Mouse (Mus musculus) megakaryocyte, adult 5-6 weeks (primary cell): ENCODE measurements around the gene Hp. TPM values are rescaled to one million over a fixed set of nuclear protein-coding genes. Genes with fewer than 3 reads are reported as not detected.

Experiments used
- ATAC-seq: 2 replicates; pipeline ENCODE4 v1.8.0; 2016; ENCODE audit warnings: mild to moderate bottlenecking, inconsistent platforms; ENCODE audit not compliant: poor library complexity, severe bottlenecking
- total RNA-seq, 2 experiments: library from RNA; stranded (forward) in 1 of 2; stranded (reverse) in 1 of 2; fragments of 153-499, 151-499 nt in 1 of 2; fragments of 221-1000, 200-1000 nt in 1 of 2; gene quantifications; 2 replicates each; pipeline versions ENCODE4 v1.2.3 to v1.2.4; 2015 to 2017

The Hp gene
- total RNA-seq (2015) (423 and 468 TPM in 2 replicates), total RNA-seq (2017) (646 and 667 TPM in 2 replicates)

DNA sequence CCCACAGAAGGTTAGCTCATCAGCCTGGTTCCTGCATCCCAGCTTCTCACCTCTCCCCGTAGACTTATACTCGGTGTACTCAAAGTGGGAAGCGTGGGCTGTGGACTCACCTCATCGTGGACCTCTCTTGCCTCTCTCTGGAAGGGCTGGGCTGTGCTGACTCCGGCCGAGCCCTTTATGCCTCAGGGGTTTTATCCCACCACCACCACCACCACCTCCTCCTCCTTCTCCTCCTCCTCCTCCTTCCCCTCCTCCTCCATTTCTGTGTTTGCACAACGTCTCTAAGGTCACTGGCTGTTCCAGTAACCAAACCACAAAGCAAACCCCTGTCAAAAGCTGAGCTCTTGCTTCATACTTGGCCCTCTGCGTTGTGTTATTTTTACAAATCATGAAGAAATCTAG, at the start of gene Hp:
Hp (minus strand) TSS at position 273 of the 402 bp plus-strand sequence.
- peak; percentile 81 for ATAC-seq

DNA sequence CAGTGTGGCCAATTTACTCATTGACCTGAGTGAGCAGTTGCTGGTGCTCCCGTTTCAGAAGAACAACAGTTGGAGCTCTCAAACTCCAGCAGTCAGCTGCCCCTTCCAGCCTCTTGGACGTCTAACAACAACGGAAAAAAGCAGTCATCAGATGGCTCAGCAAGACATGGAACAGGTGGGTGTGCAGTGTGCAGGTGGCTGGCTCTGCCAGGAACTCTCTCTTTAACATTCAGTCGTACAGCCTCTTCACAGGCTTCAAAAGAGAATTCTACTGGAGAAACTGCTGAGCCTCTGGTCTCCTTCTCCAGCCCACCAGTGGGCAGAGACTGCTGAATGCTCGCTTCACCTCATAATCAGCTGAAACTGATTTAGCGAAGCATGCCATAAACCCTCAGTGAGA, 49.7 kb upstream of the Hp start:
- ATAC-seq, result no peak

DNA sequence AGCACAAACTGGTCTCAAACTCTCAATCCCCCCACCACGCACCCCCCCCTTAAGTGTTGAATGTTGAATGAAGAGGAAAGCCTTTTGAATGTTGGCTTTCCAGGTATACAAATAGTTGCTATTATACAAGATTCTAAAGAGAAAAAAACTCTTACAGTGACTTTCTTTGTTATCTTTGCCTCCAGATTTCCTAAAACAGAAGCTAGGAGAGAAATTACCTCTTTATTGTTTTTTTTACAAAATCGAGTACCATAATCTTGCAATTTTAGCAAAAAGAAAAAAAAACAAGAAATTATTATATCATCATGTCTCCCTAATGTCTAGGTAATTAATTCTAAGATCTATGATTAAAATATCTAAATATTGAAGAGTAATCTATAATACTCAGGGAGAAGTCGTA, 36.6 kb upstream of the Hp start:
- ATAC-seq, result no peak

DNA sequence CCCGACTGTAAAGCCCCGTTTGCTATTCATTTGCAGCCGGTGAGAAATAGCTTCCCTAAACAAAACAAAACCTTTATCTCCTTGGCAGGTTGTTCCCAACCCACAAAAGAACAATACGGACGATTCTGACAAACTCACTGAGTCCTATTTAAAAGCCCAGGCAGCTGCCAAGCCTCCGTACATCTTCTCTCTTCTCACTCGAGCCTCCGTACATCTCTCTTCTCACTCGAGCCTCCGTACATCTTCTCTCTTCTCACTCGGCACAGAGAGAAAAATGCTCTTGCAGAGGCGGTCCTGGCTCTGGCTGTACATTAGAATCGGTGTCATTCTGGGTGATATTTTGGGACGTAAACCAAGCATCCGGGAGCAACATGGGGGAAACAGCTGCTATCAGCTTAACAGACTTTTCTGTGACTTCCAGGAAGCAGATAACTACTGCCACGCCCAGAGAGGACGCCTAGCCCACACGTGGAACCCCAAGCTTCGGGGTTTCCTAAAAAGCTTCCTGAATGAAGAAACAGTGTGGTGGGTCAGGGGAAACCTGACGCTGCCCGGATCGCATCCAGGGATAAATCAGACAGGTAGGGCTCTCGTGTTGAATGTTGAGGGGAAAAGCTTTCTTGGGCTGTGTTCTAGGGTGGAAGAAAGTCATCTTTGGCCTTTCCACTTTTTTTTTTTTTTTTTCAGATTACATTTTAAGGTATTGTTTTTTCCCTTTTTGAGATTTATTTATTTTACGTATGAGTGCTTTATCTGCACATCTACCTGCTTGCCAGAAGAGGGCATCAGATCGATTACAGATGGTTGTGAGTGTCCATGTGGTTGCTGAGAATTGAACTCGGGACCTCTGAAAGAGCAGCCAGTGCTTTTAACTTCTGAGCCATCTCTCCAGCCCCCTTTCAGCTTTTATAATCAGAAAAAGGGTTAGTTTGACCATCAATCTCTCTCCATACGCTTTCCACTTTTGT, 35.6 kb upstream of the Hp start, which contains the start of gene Pkd1l3:
Pkd1l3 (plus strand) TSS at position 275 of the 968 bp plus-strand sequence.
- ATAC-seq, result peak; percentile 90

DNA sequence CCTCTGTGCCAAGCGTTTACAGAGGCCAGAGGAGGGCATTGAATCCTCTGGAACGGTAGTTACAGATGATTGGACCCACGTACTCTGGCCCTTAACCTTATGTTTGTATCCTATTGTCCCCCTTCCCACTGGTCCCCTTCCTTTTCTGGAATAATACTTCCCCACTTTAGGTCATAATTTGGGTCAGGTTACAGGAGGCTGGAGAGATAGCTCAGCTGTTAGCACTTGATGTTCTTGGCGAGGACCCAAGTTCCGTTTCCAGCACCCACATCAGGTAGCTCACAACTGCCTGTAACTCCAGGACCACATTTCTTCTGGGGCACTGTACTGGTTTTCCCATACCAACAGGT, 30.2 kb upstream of the Hp start:
- no peak for ATAC-seq

DNA sequence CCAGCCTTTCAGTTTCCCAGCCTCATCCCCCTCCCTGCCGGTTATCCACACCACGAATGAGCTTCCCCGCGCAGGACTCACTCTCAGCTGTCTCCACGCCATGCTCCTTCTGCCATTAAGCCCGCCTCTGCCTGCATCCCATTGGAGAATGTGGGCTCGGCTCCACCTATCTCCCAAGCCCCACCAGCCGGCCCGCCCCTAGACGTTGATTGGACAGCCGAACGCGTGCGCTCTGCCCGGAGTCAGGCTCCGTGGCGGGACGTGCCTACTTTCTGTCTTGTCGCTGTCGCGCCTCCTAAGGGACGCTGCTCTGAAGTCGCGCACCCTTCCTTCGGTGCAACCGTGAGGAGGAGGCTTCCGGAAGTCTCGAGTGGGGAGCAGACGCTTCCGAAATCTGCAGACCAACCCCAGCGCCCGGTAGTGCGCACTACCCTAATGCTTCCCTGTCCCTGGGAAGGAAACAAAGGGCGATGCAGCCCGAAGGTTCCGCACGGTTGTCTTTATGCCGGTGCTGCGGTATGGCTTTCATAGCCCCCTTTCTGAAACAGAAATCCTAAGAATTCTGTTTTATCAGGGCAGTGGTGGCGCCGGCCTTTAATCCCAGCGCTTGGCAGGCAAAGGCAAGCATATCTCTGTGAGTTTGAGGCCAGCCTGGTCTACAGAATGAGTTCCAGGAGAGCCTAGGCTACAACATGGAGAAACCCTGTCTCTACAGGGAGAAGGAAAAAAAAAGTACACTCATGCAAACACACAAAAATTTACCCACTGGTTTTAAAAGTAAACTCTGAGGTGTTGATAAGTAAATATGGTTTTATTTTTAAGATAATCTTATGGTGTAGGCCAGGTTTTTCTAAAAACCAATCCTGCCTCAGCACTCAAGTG, 29.5 kb upstream of the Hp start, which contains the start of gene Dhodh:
Dhodh (minus strand) TSS at position 403 of the 882 bp plus-strand sequence.
- peak; percentile 97 for ATAC-seq

DNA sequence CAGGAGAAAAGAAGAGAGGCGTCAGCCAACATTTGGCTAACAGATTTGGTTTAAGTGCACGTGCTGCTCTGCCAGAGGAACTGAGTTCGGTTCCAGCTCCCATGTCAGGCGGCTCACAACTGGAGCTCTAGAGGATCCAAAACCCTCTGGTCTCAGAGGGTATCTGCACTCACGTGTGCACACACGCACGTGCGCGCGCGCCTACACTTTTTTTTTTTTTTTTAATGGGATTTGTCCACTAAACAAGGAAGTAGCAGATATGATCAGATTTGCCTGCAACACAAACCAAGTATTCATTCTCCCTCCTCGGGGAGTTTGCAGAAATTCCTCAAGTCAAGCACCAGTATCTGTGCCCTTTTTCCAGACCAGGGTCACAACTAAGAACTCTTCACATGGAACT, 28.7 kb upstream of the Hp start:
- no peak; the same call in 1 of the 2 replicates for ATAC-seq

DNA sequence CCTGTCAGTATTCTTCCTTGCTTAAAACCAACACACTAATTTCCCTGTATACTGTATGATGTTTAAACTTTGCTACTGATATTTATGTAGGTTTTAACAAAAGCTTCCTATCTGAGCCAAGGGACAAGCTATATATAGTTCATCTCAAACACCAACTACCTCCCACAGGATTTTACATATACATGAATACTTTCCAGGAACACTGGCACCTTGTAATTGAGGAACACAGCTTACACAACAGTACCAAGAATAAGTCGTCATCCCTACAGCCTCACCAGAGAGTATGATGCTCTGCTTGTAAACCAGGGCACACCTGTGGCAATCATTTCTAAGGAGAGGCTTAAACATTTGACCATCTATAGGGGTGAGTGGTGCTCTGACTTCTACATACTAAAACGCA, 27.8 kb upstream of the Hp start:
- no peak for ATAC-seq

DNA sequence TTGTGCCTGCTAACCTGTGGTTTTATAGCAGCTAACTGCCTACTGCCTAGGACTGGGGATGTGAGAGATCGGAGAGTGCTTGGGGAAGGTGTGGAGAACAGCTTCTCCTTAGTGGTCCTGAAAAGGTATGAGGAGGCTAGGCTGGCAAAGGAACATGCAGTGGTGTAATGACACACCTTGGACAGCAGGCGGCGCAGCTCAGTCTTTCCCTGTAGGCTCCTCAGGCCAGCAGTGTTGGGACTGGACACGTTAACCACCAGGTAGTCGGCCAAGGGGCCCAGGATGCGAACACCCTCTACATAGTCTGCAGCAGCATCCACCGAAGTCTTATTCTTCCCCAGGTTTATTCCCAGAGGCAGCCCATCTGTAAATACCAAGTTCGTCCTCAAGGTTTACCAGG, 16.9 kb upstream of the Hp start:
- peak; percentile 87 for ATAC-seq

DNA sequence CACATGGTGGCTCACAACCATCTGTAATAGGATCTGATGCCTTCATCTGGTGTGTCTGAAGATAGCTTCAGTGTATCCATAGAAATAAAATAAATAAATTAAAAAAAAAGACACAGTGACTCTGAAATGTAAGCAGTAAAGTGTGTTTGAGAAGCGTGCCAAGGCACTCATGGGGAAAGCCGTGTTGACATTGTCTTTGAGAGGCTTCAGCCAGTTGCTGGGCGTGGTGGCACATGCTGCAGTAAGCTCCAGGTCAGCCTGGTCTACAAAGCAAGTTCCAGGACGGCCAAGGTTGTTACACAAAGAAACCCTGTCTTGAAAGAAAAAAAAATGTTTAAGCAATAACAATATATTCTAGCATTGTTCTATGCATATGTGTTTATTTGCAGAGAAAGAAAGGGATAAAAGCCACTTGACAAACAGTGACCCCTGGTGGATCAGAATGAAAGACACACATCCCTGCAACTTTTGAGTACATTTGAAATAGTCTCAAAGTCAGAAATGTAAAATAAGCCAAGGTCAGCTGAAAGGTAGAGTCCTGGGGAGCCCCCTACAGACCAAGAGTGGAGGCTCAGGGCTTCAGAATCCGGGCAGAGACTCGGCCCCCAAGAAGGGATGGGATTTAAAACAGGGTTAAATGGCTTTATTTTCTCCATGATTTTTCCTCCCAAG, 14.3 kb upstream of the Hp start:
- peak; percentile 81 for ATAC-seq

DNA sequence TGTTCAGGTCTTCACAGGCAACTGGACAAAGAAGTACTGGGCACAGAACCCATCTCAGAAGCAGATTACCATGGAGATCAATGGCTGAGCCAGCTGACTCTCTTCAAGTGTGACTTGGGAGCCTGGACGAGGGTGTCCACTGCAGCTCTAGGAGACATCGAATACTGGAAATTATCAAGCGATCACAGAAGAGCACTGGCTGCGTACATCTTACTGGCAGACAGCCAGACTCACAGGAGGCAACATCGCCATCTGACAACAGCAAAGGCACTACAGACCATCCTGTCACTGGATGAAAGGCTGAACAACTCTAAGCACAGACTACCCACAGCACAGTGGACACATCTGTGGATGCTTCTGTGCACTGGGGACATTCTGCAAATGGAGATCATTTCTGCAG, 13.2 kb upstream of the Hp start:
- no peak for ATAC-seq

DNA sequence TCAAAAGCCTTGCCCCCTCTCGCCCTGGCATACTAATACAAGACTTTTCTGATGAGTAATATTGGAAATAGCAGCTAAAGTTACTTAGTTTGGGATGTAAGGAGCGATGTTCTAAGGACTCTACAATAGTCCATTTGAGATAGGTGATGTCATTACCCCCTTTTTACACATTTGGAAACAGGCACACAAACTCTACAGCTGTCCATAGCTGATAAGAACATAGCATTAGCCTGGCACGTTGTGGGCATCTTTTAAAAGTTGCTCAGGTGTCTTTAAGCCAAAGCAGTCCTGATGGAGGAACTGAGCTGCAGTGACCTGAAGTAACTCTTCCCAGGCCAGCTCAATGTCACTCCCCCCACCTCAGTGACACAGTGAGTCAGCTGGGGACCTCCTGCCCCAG, 12.4 kb upstream of the Hp start:
- ATAC-seq, result no peak

DNA sequence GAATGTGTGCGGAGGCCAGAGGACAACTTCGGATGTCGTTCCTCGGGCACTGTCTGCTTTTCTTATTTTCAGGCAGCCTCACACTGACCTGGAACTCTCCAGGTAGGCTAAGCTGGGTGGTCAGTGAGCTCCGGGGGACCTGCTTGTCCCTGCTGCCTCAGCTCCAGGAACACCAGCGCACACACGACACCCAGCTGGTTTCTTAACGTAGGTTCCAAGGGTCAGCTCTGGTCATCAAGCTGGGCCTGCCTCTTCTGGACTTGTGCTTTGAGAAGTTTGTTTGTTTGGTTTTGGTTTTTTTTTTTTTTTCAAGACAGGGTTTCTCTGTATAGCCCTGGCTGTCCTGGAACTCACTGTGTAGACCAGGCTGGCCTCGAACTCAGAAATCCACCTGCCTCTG, 11.9 kb upstream of the Hp start:
- ATAC-seq, result no peak

DNA sequence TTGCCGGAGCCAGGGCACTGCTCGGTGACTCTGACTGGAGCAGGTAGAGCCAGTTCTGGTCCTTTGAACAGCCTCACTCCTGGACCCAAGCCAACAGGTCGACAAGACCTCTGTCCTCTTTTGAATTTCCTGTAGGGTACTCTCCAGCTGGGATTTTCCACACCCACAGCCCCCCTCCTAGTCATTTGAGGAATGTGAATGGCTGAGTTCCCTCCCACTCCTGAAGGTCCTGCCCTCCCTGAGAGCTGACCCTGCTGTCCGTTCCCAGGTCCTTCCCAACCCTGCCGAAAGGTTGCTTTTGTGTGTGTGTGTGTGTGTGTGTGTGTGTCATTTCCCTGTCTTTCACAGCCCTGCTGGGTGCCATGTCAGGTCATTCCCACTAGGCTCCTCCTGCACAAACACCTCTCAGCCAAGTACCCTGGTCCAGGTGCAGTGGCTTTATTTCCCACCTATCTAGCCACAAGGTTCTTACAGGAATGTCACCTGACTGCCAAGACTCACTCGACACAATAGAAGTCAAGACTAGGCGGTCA, 8.1 kb upstream of the Hp start:
- no peak for ATAC-seq

DNA sequence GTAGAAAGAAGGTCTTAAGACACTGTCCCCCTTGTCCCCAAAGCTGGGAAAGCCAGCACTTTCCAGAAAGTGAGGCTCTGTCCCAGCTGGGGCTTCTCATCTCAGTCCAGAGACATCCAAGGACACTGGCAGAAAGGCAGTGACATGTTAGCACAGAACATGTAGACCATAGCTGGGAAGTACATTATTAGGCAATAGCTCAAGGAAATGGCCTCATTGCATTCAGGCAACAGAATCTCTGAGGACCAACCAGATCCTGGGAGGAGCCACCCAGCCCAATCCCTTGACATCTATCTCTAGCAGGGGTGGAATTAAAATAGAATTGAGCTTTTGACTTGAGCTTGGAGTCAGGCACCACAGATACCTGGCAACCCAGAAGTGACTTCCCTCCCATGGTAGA, 6.7 kb upstream of the Hp start:
- ATAC-seq, result peak; percentile 97

DNA sequence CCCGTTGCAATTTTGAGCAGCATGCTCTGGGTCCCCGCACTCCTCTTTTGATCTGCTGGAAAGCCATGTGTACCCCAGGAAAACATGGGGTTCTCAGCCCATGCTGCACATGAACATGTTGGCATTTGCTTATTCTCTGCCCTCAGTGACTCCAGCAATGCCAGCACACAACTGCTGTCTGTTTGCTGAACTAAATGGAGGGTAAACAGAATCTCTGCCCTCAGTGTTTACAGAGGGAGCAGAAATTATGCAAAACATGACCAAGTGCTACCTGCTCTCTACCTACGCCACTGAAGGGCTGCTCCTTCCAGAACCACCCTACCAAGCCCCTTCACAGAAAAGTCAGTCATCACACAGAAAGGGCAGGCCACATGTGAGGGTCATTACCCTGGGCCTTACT, 5.9 kb upstream of the Hp start:
- ATAC-seq, result no peak

DNA sequence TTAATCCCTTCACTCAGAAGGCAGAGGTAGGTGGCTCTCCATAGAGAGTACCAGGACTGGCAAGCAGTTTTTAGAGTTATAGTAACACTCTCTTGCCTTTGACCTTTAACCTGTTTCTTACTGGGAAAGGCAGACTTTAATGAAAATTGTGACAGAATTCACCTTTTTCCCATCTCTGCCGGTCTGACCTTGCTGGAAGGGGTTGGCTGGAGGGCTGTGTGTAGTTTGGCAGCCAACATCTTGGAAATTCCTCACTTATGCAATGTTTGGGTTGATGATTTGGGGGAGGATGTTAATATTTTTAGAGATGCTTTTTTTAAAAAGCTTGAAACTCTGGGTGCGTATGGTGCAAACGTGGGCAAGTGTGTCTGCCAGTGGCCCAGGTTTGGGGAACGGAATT, 5.3 kb upstream of the Hp start:
- ATAC-seq, result no peak

DNA sequence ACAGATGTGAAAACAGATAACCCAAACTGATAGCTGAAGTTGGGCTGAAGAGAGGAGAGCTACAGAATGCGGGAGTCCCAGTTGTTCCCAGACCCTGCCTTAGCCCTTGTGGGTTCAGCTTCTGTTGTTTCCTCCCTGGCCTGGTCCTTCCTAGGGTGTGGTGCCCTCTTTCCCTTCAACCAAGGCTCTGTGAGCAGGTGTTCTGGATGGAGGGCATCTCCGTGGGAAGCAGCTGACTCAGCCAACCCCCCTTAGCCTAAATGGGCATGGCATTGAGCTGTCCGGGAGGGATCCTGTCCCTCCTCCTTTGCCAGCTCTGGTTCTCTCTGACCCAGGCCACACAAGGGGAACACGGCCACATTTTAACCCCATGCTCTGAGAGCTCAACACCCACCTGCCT, 2.7 kb downstream of the Hp start:
- ATAC-seq, result no peak

DNA sequence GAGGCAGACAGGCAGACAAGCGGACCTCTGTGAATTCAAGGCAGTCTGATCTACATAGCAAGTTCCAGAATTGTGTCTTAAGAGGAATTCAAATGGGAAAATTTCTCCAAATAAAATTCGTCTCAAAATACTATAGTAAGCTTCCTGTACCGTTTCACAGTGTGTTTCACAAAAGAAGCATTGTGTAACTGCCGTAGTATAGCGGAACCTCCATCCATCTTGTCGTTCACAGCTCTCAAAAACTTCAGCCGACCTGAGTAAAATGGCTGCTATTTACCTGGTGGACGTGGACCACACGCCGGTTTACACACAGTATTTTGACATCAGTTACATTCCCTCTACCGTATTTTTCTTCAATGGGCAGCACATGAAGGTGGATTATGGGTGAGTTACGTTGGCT, 7.8 kb downstream of the Hp start:
- ATAC-seq, result peak; percentile 67

DNA sequence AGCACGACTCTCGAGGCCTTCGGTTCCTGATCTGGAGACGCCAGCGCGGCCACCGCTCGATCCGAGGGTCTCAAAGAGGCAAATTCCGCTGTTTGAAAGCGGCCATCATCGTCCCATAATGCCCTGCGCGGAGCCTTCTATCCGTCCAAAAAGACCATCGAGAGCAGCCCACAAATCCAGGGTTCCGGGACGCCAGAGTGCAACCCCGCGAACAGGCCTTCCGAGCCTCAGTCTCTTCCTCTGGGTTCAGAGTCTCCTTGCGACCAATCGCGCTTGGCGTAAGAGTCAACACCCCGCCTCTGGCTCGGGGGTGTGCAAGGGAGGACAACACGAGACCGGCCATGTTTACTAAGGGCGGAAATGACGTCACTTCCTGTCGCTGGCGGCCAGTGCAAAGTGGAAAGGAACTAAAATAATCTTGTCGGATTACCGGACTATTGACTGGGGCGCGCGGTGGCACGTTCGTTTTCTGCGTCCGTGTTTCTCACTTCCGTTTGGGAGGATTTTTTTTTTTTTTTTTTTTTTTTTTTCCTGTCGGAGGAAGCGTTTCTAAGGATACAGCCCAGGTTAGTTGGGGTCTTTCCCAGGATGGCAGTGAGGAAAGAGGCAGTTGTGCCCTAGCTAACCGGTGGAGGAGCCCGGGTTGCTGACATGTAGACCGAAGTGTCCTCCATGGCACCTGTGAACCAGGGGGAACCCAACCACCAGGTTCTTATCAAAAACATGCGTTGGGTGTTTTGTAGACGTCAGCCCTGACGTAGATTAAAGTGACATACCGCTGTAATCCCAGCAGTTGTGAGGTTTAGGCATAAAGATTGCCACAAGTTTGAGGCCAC, 13.3 kb downstream of the Hp start, which contains the start of the genes Dhx38 and Txnl4b:
Dhx38 (minus strand) TSS at position 364 of the 836 bp plus-strand sequence.
Txnl4b (plus strand) TSS at position 395 of the 836 bp plus-strand sequence.
- peak; percentile 90 for ATAC-seq
